Comparison of ENCODE assay signal across 23 mouse cellular contexts in the genomic region with DNA sequence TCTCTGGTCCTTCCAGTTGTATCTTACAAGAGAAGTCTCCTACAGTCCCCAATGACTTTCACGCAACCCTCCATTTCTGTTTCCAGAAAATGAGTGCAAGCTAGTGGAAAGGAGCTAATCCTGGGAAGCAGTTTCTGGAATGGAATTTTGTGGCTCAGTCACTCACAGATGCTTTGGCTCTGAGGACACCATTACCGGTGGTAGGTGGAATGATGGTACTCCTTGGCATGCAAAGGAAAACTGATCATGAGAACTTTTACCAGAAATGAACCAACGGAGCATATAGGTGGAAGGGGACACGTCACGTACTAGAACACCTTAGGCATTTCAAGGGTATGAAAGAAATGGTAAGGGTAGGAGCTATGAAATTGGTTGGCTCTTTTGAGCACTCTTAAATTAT.
DNase-seq lines count a peak whose midpoint lies in the region; ATAC-seq and TF ChIP-seq lines count a peak whose summit lies in the region.
"Had no signal": no experiment of that assay in that cellular context is flagged by ENCODE, and none has a peak within 500 bp of the region (broad histone marks: within the 10 kb centered on the region; RNA-seq: fewer than 3 reads in every experiment).

No protein-coding gene starts in this region.

- no peaks in the 10 kb centered on the region for H3K36me3 ChIP-seq in heart, adult 2 months (ENCODE audit: control insufficient read depth, insufficient read depth, low read length)
- H3K36me3 ChIP-seq in heart, embryonic 13.5 days: no peaks in the 10 kb centered on the region
- H3K36me3 ChIP-seq: G1E had no signal

- POLR2A ChIA-PET in Patski (lab: Charles Lee): interaction anchor here (1.2 to 5.6 kb wide), 4 partner anchors 74 to 996 kb away, joined by 5 to 49 read pairs (median 12); partner anchors contain the start of gene Fst

- CTCF ChIA-PET in Patski (lab: Charles Lee): interaction anchor here (0.9 to 1.9 kb wide), 4 partner anchors 53 to 109 kb away, joined by 3 to 7 read pairs (median 4); no protein-coding TSS in a partner anchor

- peak; percentile 55 for DNase-seq in heart, adult 11 months
- DNase-seq in heart, adult 2 months: no peak
- DNase-seq in heart, adult 8-10 months (ENCODE audit: low spot score): no peak
- peak; percentile 55 for DNase-seq in Muller cell, postnatal 12 days (ENCODE audit: inconsistent ontology term)
- DNase-seq in Patski (ENCODE audit: low read depth, low spot score) (peak; percentile 84), adipocyte (ENCODE audit: low spot score) (no peak)
- DNase-seq in adrenal gland, postnatal 36 days: no peak
- DNase-seq: adrenal gland, adult 2 months; adrenal gland, adult 8-10 months; adrenal gland, postnatal 10 days; adrenal gland, postnatal 25 days; B cell, adult 2 months; cerebellum, adult 11 months; cerebellum, adult 11-12 months; cerebellum, adult 18-20 months; cerebellum, adult 2 months; cerebellum, adult 8-10 months; cerebellum, adult 9-10 months had no signal

- TF ChIP-seq CTCF in heart, adult 2 months (IDR thresholded peaks at IDR 0.05): no peak
- TF ChIP-seq CTCF in Patski (IDR thresholded peaks at IDR 0.05): no peak

- no peak for ATAC-seq in heart, embryonic 13.5 days (ENCODE audit: extremely low read depth, insufficient number of reproducible peaks, low FRiP score, low TSS enrichment)
- peak; percentile 53 for ATAC-seq in Patski
- ATAC-seq: activated CD4-positive, CD25-positive, alpha-beta regulatory T cell, adult 4 months; CD4-positive, CD25-positive, alpha-beta regulatory T cell, adult 4 months had no signal

- H3K9me3 ChIP-seq in heart, embryonic 13.5 days: no peaks in the 10 kb centered on the region
- H3K9me3 ChIP-seq: G1E had no signal

- H3K79me2 ChIP-seq in heart, adult 2 months (replicated peaks; ENCODE audit: control insufficient read depth, insufficient read depth, low read length): no peaks in the 10 kb centered on the region

- in situ Hi-C loops in Patski (cut with MboI; ENCODE audit: low pct_unique_long_range_greater_than_20kb): loop anchor here (5.0 kb wide), 2 partner anchors 74 to 606 kb away; no protein-coding TSS in a partner anchor

- no peak overlapping the region for H3K4me2 ChIP-seq in heart, embryonic 13.5 days

- peaks cover 2% of the 10 kb centered on the region; the same call in 1 of the 2 replicates for H3K4me1 ChIP-seq in heart, adult 2 months (ENCODE audit: control insufficient read depth, insufficient read depth, low read length)
- peaks cover 11% of the 10 kb centered on the region for H3K4me1 ChIP-seq in heart, embryonic 13.5 days

- no peak for TF ChIP-seq POLR2A in heart, adult 2 months (IDR thresholded peaks at IDR 0.05; ENCODE audit: insufficient read depth, low read depth, low read length)

- intact Hi-C loops in heart, adult 2 months (cut with DNase I): no loop called here

- no peak overlapping the region for H3K9ac ChIP-seq in heart, adult 2 months (ENCODE audit: low read depth, low read length)
- H3K9ac ChIP-seq in heart, embryonic 13.5 days: no peak overlapping the region

- TF ChIP-seq EP300 in heart, adult 2 months (IDR thresholded peaks at IDR 0.05; ENCODE audit: insufficient read depth, low read depth, low read length): no peak

- 93% methylated on average over 5 of the region's 5 CpGs for WGBS in heart, adult 2 months
- 79% methylated on average over 5 of the region's 5 CpGs for WGBS in heart, embryonic 13.5 days

- no peak overlapping the region for H3K4me3 ChIP-seq in heart, adult 2 months
- no peak overlapping the region for H3K4me3 ChIP-seq in heart, embryonic 13.5 days

- no peak overlapping the region for H3K27ac ChIP-seq in heart, adult 2 months
- H3K27ac ChIP-seq in heart, embryonic 13.5 days (replicated peaks): 0 out of 2 replicates have a peak overlapping the region, but pooled peaks have one; percentile 5

- no peaks in the 10 kb centered on the region for H3K27me3 ChIP-seq in heart, adult 2 months (ENCODE audit: control insufficient read depth, insufficient read depth, low read length)
- no peaks in the 10 kb centered on the region for H3K27me3 ChIP-seq in heart, embryonic 13.5 days (replicated peaks)
- H3K27me3 ChIP-seq in Patski: no peaks in the 10 kb centered on the region
- H3K27me3 ChIP-seq: CH12.LX had no signal

Comparison
In these comparisons a context has a peak if more than half of its experiments do, and no peak if none do; other contexts are left out.
1. DNase-seq: peak in heart, adult 11 months (single experiment), Muller cell, postnatal 12 days (single experiment) and Patski (single experiment); none in heart, adult 2 months (0 of 2), heart, adult 8-10 months (single experiment), adipocyte (single experiment) and adrenal gland, postnatal 36 days (0 of 2).